Mouse (Mus musculus) olfactory bulb, adult 2 months (tissue): ENCODE measurements at regions not wholly inside any gene's neighbourhood (a gene's known extent, or its start where the extent isn't known, plus 50 kb on each side); places are given as distances from the start of the nearest gene placed in this dataset.

Source experiments
- H3K27ac ChIP-seq: fragments of 200-500 bp; 2 replicates; pipeline ENCODE4 v1.5.1; 2012; ENCODE audit warnings: low read depth, low read length; ENCODE audit not compliant: insufficient read depth
- H3K4me1 ChIP-seq: fragments of 200-500 bp; 2 replicates; pipeline ENCODE4 v1.6.1; 2012; ENCODE audit warnings: low read length; ENCODE audit not compliant: control insufficient read depth, insufficient read depth
- H3K4me3 ChIP-seq: fragments of 200-500 bp; 2 replicates; pipeline ENCODE4 v1.5.1; 2012; ENCODE audit warnings: mild to moderate bottlenecking, low read depth, low read length, moderate library complexity; ENCODE audit not compliant: insufficient read depth
- CTCF ChIP-seq: fragments of 200-500 bp; IDR thresholded peaks from 2 replicates; pipeline ENCODE4 v1.5.1; 2012; ENCODE audit warnings: low read depth, mild to moderate bottlenecking, low read length, moderate library complexity; ENCODE audit not compliant: insufficient read depth
- POLR2A ChIP-seq: fragments of 200-500 bp; IDR thresholded peaks from 2 replicates; pipeline ENCODE4 v1.6.1; 2012; ENCODE audit warnings: mild to moderate bottlenecking, low read depth, low read length, moderate library complexity; ENCODE audit not compliant: insufficient read depth
- WGBS: fragments of 180-500 bp; shearing (Covaris S2); methylation state at CpG from one replicate; pipeline ENCODE4 v1.1.7; 2018; 5-methylcytosine and 5-hydroxymethylcytosine counted together

DNA sequence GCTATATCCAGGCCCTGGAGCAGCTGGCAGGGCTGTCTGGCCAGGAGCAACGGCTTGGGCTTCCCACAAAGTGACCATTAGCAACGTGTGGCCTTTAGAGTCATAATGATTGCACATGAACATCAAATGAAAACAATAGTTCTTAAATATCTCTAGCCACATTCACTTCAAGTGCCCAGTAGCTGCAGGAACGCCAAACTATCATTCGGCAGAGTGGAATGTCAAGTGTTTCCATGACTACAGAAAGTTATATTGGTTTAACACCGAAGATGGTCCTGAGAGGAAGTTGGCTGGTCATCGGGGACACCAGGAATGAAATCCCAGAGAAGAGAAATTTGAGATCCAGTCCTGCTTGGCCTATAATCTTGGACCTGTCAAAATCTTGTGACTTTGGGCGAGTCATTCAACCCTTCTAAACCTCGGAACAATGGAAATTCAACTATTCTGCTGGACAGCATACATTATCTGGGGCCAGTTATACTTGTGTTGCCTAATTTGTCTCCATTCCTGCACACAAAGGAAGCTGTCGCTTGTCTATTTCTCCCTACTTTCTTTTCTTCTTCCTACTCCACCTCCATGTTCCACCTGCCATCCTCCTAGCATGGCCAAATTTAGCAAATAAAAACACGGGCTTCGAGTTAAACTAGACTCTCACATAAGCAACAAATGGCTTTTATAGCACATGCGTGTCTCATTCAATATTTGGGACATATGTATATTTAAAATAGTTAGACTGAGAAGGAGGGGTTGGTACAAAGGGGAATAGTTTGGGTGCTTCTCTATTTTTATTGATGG, 886.7 kb upstream of the Fam160b2 start:
- H3K4me3 ChIP-seq: no peak overlapping the region
- WGBS: 82% methylated on average over 12 of the region's 12 CpGs
- no peak overlapping the region for H3K27ac ChIP-seq
- TF ChIP-seq POLR2A (no peak), CTCF (no peak)
- H3K4me1 ChIP-seq: no peaks in the 10 kb centered on the region

GRCm38 (mm10) chr14:71475656-71476055, 876.0 kb upstream of the Fam160b2 start:
- WGBS: 56% methylated on average over 2 of the region's 2 CpGs
- no peak overlapping the region for H3K27ac ChIP-seq
- TF ChIP-seq POLR2A (no peak), CTCF (no peak)

DNA sequence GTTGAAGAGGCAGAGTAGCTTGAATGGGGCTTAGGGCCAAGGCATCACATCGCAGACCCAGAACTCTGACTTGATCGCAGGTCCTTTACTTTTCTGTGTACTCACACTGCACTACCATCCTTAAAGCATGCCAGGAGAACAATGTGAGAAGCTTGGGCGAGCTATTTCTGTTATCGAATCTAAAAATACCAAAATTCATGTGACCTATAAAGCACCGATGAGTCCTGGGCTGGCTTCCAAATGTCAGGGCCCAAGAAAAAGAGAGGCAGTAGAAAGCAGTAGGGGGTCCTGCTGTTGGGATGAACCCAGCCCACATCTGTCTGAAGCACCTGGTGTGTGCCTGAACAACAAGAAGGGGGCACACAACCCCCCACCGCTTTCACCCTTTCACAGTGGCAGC, 874.3 kb upstream of the Fam160b2 start:
- 48% methylated on average over 6 of the region's 6 CpGs for WGBS
- no peak overlapping the region for H3K27ac ChIP-seq
- TF ChIP-seq CTCF (no peak), POLR2A (no peak)
- no peak overlapping the region for H3K4me3 ChIP-seq
- peaks cover 4% of the 10 kb centered on the region; the same call in 1 of the 2 replicates for H3K4me1 ChIP-seq

More at GRCm38 (mm10) chr14:71475656-71476055, 876.0 kb upstream of the Fam160b2 start:
- Histone ChIP-seq H3K4me3 (no peak overlapping the region), H3K4me1 (peaks cover 4% of the 10 kb centered on the region; the same call in 1 of the 2 replicates)

GRCm38 (mm10) chr14:71432364-71432763, 832.7 kb upstream of the Fam160b2 start:
- H3K27ac ChIP-seq: no peak overlapping the region
- H3K4me3 ChIP-seq: no peak overlapping the region
- no peak for TF ChIP-seq POLR2A
- TF ChIP-seq CTCF: no peak
- H3K4me1 ChIP-seq: no peaks in the 10 kb centered on the region
- 77% methylated on average over 2 of the region's 2 CpGs for WGBS
